Mouse (Mus musculus) large intestine, adult 2 months (tissue): ENCODE measurements around the gene Gm21972. TPM values are rescaled to one million over a fixed set of nuclear protein-coding genes. Genes with fewer than 3 reads are reported as not detected.

Experiments
- DNase-seq: peaks from one replicate; pipeline ENCODE4 v3.0.0-alpha.2; 2012; ENCODE audit warnings: low read depth, low spot score
- WGBS: fragments of 180-500 bp; shearing (Covaris S2); methylation state at CpG from one replicate; pipeline ENCODE4 v1.1.7; 2018; 5-methylcytosine and 5-hydroxymethylcytosine counted together
- polyA plus RNA-seq: library from polyadenylated mRNA; depleted of rRNA; stranded (reverse); fragments of >200 nt; gene quantifications from 2 replicates; pipeline ENCODE4 v1.2.3, GENCODE M21; 2012

Gm21972 gene
- polyA plus RNA-seq, 1 experiment = not detected

GRCm38 (mm10) chr1:86160059-86160458 is 26.6 kb downstream of the Gm21972 start:
- DNase-seq = no peak
- WGBS = 86% methylated on average over 6 of the region's 6 CpGs

GRCm38 (mm10) chr1:86160479-86160878 is 27.0 kb downstream of the Gm21972 start:
- DNase-seq = no peak
- WGBS = 94% methylated on average over 5 of the region's 5 CpGs

DNA sequence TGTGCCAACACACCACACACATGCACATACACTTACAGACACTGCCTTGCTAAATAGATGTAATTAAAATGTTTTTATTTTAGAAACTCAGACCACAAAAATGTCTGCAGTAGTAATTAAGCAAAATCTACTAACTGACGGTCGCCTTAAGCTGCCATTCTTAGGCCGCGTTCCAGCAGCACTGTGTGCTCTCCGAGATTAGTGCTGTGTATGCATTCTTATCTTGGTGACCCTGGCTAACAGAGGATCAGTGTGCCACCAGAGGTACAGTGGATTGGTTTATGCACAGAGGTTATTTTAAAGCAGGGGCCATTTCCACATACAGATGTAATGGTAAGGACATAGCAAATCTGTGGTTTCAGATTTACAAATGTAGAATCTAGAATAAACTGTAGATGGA is 27.6 kb downstream of the Gm21972 start:
- 94% methylated on average over 5 of the region's 5 CpGs for WGBS
- no peak for DNase-seq

- 96% methylated on average over 5 of the region's 5 CpGs for WGBS
- DNase-seq = no peak
These were observed 41.2 kb downstream of the Gm21972 start for GRCm38 (mm10) chr1:86174602-86175001.

DNA sequence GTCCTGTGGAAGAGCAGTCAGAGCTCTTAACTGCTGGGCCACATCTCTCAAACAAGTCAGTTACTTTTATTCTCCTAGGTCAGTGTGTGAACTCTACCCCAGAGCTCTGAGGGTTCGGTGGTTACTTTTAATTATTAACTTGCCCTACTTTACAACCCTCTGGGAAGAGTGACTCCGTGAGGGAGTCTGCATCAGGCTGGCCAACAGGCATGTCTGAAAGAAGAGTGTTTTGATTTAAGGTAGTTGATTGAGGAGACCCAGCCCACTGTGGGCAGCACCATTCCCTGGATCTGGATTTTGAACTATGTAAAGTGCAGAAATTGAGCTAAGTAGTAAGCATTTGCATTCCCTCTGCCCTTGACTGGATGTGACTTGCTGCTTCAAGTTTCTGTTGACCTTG is 42.6 kb downstream of the Gm21972 start:
- WGBS = 32% methylated on average over 2 of the region's 2 CpGs
- DNase-seq = peak; percentile 60

- DNase-seq = peak; percentile 87
- 45% methylated on average over 7 of the region's 7 CpGs for WGBS
These were observed 45.2 kb downstream of the Gm21972 start for GRCm38 (mm10) chr1:86178462-86179253.

- WGBS = 57% methylated on average over 5 of the region's 5 CpGs
- DNase-seq = no peak
These were observed 48.7 kb downstream of the Gm21972 start for GRCm38 (mm10) chr1:86182004-86182709.

GRCm38 (mm10) chr1:86183577-86184263 is 50.3 kb downstream of the Gm21972 start:
- DNase-seq = no peak
- WGBS = 70% methylated on average over 4 of the region's 4 CpGs

DNA sequence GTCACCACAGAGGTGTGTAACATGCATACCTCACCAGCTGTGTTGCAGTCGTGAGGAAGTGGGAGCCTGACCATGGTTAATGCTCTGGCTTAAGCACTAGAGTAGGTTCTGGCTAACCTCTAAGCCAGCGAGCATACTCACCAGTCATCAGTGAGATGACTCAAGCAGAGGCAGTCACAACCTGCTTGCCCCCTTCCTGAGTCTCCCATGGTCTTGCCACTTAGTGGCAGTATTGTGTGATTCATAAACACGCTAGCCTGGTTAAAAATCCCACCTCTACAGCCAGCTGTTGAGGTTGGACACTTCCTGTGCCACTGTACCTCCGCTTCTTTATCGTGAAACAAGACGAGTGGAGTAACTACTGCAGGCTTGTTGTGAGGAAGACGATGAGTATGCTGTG is 53.3 kb downstream of the Gm21972 start:
- DNase-seq = no peak
- 85% methylated on average over 7 of the region's 7 CpGs for WGBS

- no peak for DNase-seq
- 60% methylated on average over 2 of the region's 2 CpGs for WGBS
These were observed 54.4 kb downstream of the Gm21972 start for GRCm38 (mm10) chr1:86187856-86188255.

- DNase-seq = no peak
- 80% methylated on average over 2 of the region's 2 CpGs for WGBS
These were observed 54.8 kb downstream of the Gm21972 start for GRCm38 (mm10) chr1:86188271-86188670.

DNA sequence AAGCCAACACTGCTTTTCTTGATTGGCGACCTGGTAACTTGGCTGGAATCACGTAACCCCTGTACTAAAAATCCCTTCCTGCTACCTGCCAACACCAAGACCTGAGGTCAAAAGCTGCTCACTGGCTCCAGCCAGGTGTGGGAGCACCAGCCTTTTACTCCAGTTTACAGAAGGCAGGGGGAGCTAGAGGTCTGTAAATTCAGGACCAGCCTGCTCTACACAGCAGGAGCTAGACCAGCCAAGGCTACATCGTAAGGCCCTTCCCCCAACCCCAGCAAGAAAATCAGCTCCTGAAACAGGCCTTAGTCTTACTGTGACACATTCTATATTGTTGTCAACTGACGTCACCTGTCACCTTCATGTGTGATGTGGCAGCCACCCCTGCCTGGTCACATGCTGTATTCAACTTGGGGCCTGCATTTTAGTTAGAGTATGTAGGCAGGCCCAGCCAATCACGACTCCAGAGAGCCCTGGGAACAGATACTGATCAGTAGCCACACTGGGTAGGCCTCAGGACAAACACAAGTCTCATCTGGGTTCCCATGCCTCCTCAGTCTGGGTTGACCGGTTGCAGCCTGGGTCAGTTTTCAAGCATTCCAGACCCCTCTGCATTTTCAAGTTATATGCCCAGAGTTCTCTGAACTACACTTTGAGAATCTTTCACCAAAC is 55.7 kb downstream of the Gm21972 start:
- DNase-seq = no peak
- WGBS = 80% methylated on average over 6 of the region's 6 CpGs

DNA sequence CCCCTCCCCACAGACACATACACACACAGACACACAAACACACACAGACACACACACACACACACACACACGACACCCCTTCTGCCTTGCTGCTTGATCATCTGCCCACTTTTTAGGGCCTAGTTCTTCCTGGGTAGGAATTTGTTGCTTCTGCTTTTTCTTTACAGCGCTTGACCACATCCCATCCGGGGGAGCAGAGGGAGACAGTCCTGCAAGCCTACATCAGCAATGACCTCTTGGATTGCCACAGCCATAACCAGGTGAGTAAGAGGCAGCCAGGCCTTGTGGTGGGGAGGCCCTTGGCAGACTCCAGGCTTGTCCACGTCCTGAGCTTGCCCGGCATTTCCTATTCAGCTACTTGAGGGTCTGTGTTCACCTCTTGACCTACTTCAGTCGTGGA is 57.4 kb downstream of the Gm21972 start:
- WGBS = 78% methylated on average over 6 of the region's 6 CpGs
- no peak for DNase-seq

DNA sequence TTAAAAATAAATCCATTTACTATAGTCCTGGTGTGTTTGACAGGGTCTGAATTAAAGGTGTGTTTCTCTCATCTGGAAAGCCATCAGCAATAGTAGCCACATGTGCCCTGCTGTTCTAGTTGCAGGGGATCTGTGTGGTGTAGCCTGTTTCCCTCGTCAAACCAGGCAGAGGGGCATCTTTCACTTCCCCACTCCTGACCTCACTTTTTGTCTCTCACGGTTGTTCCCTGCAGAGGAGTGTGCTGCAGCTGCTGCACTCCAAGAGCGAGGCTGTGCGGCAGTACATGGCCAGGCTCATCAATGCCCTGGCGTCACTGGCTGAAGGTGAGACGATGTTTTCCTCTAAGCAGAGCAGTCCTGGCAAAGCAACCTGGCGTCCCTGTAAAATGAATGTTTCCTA is 60.6 kb downstream of the Gm21972 start:
- WGBS = 81% methylated on average over 7 of the region's 7 CpGs
- DNase-seq = no peak

DNA sequence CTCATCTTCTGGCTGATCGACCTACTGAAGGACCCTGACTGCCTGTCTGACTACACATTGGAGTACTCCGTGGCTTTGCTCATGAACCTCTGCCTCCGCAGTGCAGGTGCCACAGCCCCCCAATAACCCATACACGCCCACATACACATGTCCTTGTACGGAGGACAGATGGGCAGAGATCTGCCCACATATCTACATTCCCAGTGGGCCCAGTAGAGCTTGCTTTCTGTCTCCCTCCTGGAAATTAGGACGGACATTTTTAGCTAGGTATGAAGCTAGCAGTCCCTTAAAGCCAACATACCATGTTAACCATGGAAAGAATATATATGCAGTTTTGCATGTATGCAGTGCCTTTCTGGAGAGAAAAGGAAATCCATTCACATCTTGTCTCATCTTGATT is 64.8 kb downstream of the Gm21972 start:
- WGBS = 93% methylated on average over 6 of the region's 6 CpGs

GRCm38 (mm10) chr1:86199026-86199425 is 65.6 kb downstream of the Gm21972 start:
- WGBS = 78% methylated on average over 5 of the region's 5 CpGs
- no peak for DNase-seq

More for the DNA sequence above, 64.8 kb downstream of the Gm21972 start:
- no peak for DNase-seq

- no peak for DNase-seq
These were observed 67.9 kb downstream of the Gm21972 start for GRCm38 (mm10) chr1:86201312-86201711.

GRCm38 (mm10) chr1:86202617-86203219 is 69.3 kb downstream of the Gm21972 start:
- 73% methylated on average over 9 of the region's 9 CpGs for WGBS
- DNase-seq = no peak

DNA sequence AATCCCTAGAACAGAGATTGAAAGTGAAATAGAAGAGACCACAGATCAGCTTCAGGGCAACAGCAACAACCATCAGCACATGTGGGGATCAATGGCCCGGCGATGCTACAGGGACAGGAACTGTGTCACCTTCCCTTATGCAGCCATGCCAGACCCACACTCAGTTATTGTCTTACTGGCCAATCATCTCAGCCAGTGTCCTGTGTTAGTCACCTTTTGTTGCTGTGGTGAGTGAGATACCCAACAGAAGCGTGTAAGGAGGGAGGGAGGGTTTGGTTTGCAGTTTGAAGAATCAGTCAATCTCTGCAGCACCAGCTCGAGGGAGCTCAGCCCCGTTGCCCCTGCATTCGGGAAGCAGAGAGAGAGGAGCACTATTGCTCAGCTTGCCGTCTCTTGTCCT is 77.2 kb downstream of the Gm21972 start:
- 89% methylated on average over 7 of the region's 7 CpGs for WGBS
- DNase-seq = no peak

DNA sequence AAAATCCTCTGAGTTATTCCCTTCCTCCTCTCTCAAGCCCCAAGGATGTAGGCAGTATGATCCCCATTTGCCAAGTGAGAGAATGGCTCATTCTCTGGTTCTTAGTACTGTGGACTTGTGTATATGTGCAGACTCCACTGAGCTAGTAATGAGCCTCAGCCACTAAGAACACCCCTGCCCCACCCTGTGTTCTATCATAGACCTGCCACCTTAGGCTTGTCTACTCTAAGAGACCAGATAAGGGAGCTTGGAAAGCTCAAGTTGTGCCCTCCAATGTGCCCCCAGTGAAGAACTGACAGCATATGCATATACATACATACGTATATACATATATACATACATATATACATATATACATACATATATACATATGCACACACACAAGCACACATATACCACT is 78.1 kb downstream of the Gm21972 start:
- no peak for DNase-seq
- WGBS = 89% methylated on average over 1 of the region's 1 CpGs
